Mouse (Mus musculus): ENCODE data around the gene Olfr885.

Gene Olfr885

DNA sequence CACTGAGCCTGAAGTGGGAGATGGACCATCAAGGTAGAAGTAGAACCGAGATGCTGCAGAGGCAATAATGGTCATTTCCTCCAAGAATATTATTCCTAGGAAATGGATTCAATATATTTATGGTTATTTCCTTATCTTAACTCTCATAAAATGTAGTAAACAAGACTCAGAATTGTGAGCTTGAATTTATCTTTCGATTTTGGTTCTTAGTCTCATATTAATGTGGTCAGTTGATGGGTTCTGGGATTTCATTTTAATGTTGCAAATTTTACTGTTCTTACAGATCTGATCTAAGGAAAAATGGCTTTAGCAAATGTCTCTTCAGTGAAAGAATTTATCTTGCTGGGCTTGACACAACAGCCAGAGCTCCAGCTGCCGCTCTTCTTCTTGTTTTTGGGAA is at the start of gene Olfr885:
TSS of gene Olfr885 (plus strand) at position 301 of the 400 bp plus-strand sequence.
- no peak for DNase-seq (ENCODE audit: low spot score)

DNA sequence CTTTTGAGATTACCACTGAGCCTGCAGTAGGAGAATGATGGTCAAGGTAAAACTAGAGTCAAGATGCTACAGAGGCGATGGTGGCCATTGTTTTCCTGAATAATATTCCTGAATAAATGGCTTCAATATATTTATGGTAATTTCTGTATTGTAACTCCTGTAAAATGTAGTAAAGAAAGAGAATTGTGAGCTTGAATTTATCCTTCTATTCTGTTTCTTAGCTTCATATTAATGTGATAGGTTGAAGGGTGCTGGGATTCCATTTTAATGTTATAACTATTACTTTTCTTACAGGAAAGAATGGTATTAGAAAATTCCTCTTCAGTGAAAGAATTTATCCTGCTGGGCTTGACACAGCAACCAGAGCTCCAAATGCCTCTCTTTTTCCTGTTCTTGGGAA is 35.6 kb upstream of the Olfr885 start, which contains the start of gene Olfr883:
TSS of gene Olfr883 (plus strand) at position 301 of the 400 bp plus-strand sequence.
- no peak for DNase-seq (ENCODE audit: low spot score)

DNA sequence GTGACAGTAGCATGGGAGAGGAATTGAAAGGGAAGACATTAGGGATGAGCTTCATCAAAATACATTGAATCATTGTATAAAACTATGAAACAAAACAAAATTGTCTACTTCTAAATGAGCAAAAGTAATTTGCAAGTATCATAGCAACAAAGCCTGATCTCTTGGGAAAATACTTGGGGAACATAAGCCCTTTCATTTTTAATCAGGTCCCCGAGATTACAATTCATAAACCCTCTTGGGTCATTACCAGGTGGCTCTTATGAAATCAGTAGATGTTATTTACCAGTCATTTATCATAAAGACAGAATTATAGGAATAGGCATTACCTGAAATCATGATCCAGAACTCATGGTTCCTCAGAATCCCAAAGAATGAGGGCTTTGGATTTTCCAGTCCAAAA is 14.9 kb upstream of the Olfr885 start, which contains the start of gene Olfr884:
TSS of gene Olfr884 (plus strand) at position 301 of the 400 bp plus-strand sequence.
- DNase-seq (ENCODE audit: low spot score): no peak

DNA sequence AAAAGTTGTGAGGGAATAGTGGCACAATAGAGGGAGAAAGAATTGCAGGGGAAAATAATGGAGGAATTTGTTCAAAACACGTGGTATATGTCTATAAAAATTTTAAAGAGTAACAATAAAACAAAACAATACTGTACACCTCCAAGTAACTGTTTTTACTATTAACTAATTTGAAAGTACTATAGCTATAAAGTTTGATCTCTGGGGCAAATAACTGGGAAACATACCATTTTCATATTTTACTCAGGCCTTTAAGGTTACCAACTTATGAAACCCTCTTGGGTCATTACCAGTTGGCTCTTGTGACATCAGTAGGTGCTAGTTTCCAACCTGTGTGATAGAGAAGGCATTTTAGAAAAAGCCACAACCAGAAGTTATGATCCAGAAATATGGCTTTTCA is 22.6 kb downstream of the Olfr885 start, which contains the start of gene Olfr887:
TSS of gene Olfr887 (plus strand) at position 301 of the 400 bp plus-strand sequence.
- no peak for DNase-seq (ENCODE audit: low spot score)

DNA sequence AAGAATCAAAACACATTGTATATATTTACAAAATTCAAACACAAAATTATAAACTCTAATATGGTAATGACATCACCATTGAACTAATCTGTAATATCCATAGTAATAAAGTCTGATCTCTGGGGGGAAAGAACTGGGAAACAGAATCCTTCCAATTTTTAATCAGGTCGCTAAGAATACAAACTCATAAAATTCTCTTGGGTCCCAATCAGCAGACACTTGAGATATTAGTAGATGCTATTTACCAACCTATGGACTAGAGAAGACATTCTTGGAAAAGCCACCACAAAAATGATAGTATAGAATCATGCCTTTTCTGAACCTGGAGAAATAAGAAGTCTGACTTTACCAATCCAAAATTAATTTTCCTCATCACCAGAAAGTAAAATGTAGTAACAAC is 46.7 kb downstream of the Olfr885 start, which contains the start of gene Olfr888:
TSS of gene Olfr888 (plus strand) at position 301 of the 400 bp plus-strand sequence.
- DNase-seq (ENCODE audit: low spot score): no peak

Data from urinary bladder, postnatal 10 days (tissue).